Mouse (Mus musculus) liver, embryonic 14.5 days (tissue): ENCODE data around the gene Rreb1.

ENCODE experiments used
- CTCF ChIP-seq: IDR thresholded peaks from 2 replicates; pipeline ENCODE4 v1.5.1; 2016; ENCODE audit warnings: antibody characterized with exemption, low read depth, control low read depth
- EP300 ChIP-seq: IDR thresholded peaks from 2 replicates; pipeline ENCODE4 v1.6.1; 2016; ENCODE audit warnings: antibody characterized with exemption, low read depth

DNA sequence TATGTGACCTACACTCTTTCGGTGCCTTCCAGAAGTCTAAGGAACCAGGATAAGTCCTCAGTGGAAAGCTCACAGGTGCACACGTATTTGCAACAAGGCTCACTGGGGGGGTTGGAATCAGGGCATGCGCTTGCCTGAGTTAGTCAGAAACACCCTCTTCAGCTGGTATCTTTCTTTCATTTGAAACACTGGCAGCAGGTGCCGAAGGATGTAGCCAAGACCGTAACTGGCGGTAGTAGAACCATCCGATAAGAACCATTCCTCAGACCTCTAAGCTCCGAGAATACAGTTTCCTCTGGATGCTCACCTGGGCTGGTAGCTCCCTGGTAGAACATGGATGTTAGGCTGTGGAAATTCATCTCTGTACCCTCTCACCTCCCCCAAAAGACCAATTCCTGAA, 20.6 kb downstream of the Rreb1 start:
- TF ChIP-seq EP300 (no peak), CTCF (no peak)
